Comparison of ENCODE assay signal across 8 mouse cellular contexts in genomic region chr4:95105926-95106622, GRCm38 (mm10). TPM values are rescaled to one million over a fixed set of nuclear protein-coding genes. Genes with fewer than 3 reads are reported as not detected.
DNase-seq lines count a peak whose midpoint lies in the region; ATAC-seq and TF ChIP-seq lines count a peak whose summit lies in the region.

No protein-coding gene starts in this region.

- no peak for ATAC-seq in intestine, postnatal 0 days
- peak; percentile 53; the same call in 1 of the 2 replicates for ATAC-seq in stomach, postnatal 0 days (ENCODE audit: low FRiP score, low TSS enrichment)

- WGBS in intestine, postnatal 0 days: 50% methylated on average over 16 of the region's 16 CpGs
- WGBS in stomach, postnatal 0 days: 46% methylated on average over 16 of the region's 16 CpGs

- TF ChIP-seq CTCF in intestine, postnatal 0 days (IDR thresholded peaks at IDR 0.05; ENCODE audit: low read depth): no peak
- TF ChIP-seq CTCF in stomach, postnatal 0 days (IDR thresholded peaks at IDR 0.05; ENCODE audit: low read depth): no peak

- H3K4me3 ChIP-seq in intestine, postnatal 0 days (ENCODE audit: low read depth, low read length): no peak overlapping the region
- no peak overlapping the region for H3K4me3 ChIP-seq in stomach, postnatal 0 days (ENCODE audit: low read depth, low read length)

- no peak for TF ChIP-seq EP300 in stomach, postnatal 0 days (optimal IDR thresholded peaks at IDR 0.05)

- no peaks in the 10 kb centered on the region for H3K27me3 ChIP-seq in intestine, postnatal 0 days (replicated peaks; ENCODE audit: control insufficient read depth, insufficient read depth, low read length)
- H3K27me3 ChIP-seq in stomach, postnatal 0 days (ENCODE audit: control insufficient read depth, insufficient read depth, low read length): no peaks in the 10 kb centered on the region

- 0 out of 2 replicates have a peak overlapping the region, but pooled peaks have one; percentile 21 for H3K27ac ChIP-seq in intestine, postnatal 0 days (ENCODE audit: low read depth, low read length)
- H3K27ac ChIP-seq in stomach, postnatal 0 days (replicated peaks): 0 out of 2 replicates have a peak overlapping the region, but pooled peaks have one; percentile 40

- no peaks in the 10 kb centered on the region for H3K36me3 ChIP-seq in intestine, postnatal 0 days (ENCODE audit: control insufficient read depth, insufficient read depth)
- no peaks in the 10 kb centered on the region for H3K36me3 ChIP-seq in stomach, postnatal 0 days (ENCODE audit: control insufficient read depth, insufficient read depth, low read length)

- peak; percentile 18 for DNase-seq in right cerebral cortex, postnatal 25 days
- DNase-seq in right cerebral cortex, postnatal 36 days (ENCODE audit: low spot score in 2 of 2): no peak
- DNase-seq in adrenal gland, postnatal 36 days: peak; percentile 64
- DNase-seq in heart, adult 11 months: peak; percentile 98
- DNase-seq in lung, postnatal 36 days: peak; percentile 57
- DNase-seq in stomach, postnatal 0 days (ENCODE audit: low spot score): no peak
- no peak for DNase-seq in cerebellum, postnatal 36 days

- no peaks in the 10 kb centered on the region for H3K4me1 ChIP-seq in intestine, postnatal 0 days (replicated peaks; ENCODE audit: control insufficient read depth, insufficient read depth, low read length)
- H3K4me1 ChIP-seq in stomach, postnatal 0 days (replicated peaks; ENCODE audit: control insufficient read depth, insufficient read depth): 0 out of 2 replicates have a peak, but pooled peaks cover 3% of the 10 kb centered on the region

- H3K9me3 ChIP-seq in intestine, postnatal 0 days (ENCODE audit: control insufficient read depth): no peaks in the 10 kb centered on the region
- 0 out of 2 replicates have a peak, but pooled peaks cover 3% of the 10 kb centered on the region for H3K9me3 ChIP-seq in stomach, postnatal 0 days (ENCODE audit: control insufficient read depth, low read length)

- peak overlapping the region; percentile 38 for H3K4me2 ChIP-seq in intestine, postnatal 0 days (replicated peaks; ENCODE audit: low read depth)
- peak overlapping the region; percentile 29; the same call in 1 of the 2 replicates for H3K4me2 ChIP-seq in stomach, postnatal 0 days (replicated peaks; ENCODE audit: low read depth)

- no peak overlapping the region for H3K9ac ChIP-seq in intestine, postnatal 0 days (ENCODE audit: low read depth, low read length)
- peak overlapping the region; percentile 13; the same call in 1 of the 2 replicates for H3K9ac ChIP-seq in stomach, postnatal 0 days (ENCODE audit: low read length)

RNA-seq across cellular contexts. Expression of gene Jun, which starts 54.1 kb away (rescaled TPM):
- 100 to 1,000 TPM; 145 to 309 TPM for total RNA-seq in adrenal gland, postnatal 36 days (2021)
- polyA plus RNA-seq in intestine, postnatal 0 days (2015; fragmentation: Nextera tagmentation; extraction: Ambion mirVana): 58.3 and 63.2 TPM in 2 replicates
- 80.2 and 88.9 TPM in 2 replicates for polyA plus RNA-seq in stomach, postnatal 0 days (2015; fragmentation: Nextera tagmentation; extraction: Ambion mirVana)

Comparison
In these comparisons a context has a peak if more than half of its experiments do, and no peak if none do; other contexts are left out.
1. DNase-seq: peak in right cerebral cortex, postnatal 25 days (single experiment), adrenal gland, postnatal 36 days (2 of 2), heart, adult 11 months (single experiment) and lung, postnatal 36 days (single experiment); none in right cerebral cortex, postnatal 36 days (0 of 2), stomach, postnatal 0 days (single experiment) and cerebellum, postnatal 36 days (0 of 2).